Mouse (Mus musculus): ENCODE results near the gene Pde10a.

The Pde10a gene

GRCm38 (mm10) chr17:8769155-8769554 lies 244.0 kb downstream of the Pde10a start:
- no peak for DNase-seq

GRCm38 (mm10) chr17:8773391-8773790 lies 248.2 kb downstream of the Pde10a start:
- peak; percentile 66 for DNase-seq

GRCm38 (mm10) chr17:8774301-8774700 lies 249.1 kb downstream of the Pde10a start:
- no peak for DNase-seq

DNA sequence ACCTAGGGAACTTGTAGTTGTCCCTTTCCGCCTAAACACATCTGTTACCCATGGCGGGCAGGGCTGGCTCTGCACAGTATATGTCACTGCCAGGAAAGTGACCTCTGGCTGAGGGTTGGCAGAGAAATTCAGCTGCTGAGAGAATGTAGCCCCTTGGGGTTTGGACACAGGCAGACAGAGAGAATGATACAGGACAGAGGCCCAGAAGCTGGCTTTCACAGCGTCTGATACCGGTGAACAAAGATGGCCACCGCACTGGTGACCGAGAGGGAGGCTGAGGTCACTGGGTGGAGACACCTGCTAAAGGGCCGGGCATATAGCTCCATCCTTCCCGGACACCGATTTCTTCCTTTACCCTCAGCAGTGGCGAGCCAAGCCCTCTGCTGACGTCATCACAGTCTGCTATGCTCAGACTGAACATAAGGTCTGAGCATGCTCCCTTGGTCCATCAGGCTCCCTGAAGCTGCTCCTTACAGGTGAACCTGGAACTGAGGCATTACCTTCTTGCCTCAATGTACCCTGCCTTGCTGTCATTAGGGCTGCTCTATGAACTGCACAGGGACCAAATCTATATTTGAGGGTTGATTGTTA lies 250.5 kb downstream of the Pde10a start:
- DNase-seq = no peak

DNA sequence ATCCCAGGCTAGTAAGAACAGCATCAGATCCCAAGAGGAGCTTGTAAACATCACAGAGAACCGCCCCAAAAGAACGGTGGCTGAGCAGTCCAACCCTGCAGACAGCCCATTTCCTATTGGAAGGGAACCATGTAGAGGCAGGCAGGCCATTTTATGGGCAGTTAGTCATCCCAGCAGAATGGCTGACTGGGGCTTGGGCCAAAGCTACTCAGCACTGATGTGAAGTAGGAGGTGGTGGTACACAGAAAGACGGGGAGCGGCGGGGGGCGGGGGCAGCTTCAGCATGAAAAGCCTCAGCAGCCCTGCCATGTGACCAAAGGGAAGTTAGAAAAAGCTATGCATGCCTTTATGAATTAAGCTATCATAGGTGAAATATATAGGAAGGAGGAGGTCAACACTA lies 252.5 kb downstream of the Pde10a start:
- DNase-seq = peak; percentile 56

DNA sequence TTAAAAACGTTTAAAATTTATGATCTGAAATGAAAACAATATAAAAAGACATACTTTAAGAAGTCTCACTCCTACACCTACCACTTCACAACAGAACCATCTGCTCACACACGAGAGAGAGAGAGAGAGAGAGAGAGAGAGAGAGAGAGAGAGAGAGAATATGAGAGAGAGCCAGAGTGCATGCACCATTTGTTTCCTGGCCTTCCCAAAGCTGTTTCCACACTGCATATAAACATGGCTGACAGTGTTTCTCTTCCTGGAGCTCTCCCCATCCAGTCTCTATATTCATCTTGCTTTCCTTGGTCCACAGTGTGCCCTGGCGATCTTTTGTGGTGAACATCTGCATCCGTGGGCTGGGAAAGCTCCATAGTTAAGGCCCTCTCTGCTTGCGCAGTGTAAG lies 253.7 kb downstream of the Pde10a start:
- DNase-seq = no peak

DNA sequence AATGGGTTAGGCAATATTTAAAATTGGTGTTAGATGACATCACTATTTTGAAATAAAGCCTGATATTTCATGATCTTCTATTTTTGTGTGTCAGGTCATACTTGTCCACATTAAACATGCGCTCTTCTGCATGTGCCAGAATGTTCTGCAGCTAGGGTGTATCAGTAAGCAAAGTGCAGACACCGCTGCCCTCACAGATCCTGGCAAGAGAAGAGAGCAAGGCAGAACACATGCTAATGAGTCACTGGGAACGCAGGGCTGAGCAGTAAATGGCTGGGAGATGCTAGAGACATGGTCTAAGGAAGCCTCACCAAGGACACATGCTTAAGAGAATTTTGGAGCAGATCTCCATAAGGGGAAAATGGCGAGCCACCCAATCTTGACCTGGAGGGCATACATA lies 255.3 kb downstream of the Pde10a start:
- no peak for DNase-seq

GRCm38 (mm10) chr17:8781040-8781439 lies 255.9 kb downstream of the Pde10a start:
- no peak for DNase-seq

GRCm38 (mm10) chr17:8781576-8781975 lies 256.4 kb downstream of the Pde10a start:
- DNase-seq = no peak

DNA sequence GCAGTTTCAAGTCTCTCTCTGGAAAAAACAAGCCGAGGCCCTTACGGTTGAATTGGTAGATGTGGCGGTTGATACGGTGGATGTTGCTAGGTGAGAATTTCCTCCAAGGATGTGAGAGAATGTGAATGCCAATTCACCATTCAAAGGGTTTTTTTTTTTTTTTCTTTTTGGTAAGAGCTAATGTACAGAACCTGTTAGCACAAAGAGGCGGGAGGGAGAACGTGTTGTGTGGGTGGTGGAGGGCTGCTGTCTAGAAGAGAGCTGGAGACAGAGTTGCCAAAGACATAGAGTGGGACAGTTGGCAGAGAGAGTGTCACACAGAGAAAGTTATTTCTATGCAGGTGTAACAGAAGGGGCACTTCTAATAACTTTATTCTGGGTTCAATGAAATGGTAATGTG lies 260.7 kb downstream of the Pde10a start:
- DNase-seq = peak; percentile 85

DNA sequence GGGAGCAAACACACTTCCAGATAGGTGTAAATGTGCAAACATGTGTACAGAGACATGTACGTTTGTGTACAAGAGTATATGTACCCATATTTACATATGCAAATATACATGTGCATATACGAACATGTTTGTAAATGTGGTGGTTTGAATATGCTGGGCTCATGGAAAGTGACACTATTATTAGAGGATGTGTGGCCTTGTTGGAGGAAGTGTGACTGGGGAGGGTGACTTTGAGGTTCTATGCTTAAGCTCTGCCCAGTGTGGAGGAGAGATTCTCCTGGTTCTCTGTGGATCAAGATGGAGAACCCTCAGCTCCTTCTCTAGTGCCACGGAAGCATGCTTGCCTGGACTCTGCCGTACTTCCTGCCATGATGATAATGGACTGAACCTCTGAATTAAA lies 261.3 kb downstream of the Pde10a start:
- no peak for DNase-seq

GRCm38 (mm10) chr17:8787762-8788161 lies 262.6 kb downstream of the Pde10a start:
- DNase-seq = no peak

DNA sequence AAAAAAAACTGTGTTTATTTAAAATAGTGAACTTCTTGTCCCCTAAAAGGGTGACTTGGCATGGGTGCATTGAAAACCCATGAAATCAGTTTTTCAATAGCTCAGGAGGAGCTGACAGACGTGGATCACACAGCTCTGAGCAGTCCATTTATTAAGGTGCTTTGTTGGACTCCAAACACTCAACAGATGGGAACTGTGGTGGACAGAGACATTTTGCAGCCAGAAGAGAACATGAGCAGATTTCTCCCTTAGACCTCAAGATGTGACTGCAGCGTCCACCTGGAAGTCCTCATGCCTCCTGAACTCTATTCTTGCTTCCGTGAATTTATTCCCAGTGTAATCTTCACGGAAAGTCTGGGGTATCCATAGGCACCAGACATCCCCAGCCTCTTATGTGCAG lies 266.4 kb downstream of the Pde10a start:
- no peak for DNase-seq

- no peak for DNase-seq
Measured at GRCm38 (mm10) chr17:8792611-8793010, 267.4 kb downstream of the Pde10a start.

DNA sequence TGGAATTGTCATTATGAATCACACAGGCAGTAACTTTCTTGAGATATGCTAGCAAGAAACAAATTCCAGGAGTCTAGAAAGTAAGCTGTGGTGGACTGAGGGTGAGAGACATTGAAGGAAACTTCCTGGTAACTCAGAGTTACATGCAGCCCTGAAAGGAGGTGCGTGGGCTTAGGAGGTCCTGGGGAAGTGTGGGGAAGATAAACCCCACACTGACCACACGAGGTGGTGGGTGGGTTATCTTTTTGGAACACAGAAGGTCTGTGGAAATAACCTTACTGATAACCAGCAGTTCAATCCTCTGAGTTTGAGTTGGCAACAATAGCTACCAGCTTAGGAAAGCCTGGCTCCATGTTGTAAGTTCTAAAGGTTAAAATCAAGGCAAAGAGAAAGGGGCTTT lies 272.5 kb downstream of the Pde10a start:
- DNase-seq = no peak

GRCm38 (mm10) chr17:8798531-8799295 lies 273.5 kb downstream of the Pde10a start:
- DNase-seq = no peak

GRCm38 (mm10) chr17:8799296-8799731 lies 274.1 kb downstream of the Pde10a start:
- DNase-seq = no peak

GRCm38 (mm10) chr17:8799914-8800420 lies 274.8 kb downstream of the Pde10a start:
- no peak for DNase-seq

DNA sequence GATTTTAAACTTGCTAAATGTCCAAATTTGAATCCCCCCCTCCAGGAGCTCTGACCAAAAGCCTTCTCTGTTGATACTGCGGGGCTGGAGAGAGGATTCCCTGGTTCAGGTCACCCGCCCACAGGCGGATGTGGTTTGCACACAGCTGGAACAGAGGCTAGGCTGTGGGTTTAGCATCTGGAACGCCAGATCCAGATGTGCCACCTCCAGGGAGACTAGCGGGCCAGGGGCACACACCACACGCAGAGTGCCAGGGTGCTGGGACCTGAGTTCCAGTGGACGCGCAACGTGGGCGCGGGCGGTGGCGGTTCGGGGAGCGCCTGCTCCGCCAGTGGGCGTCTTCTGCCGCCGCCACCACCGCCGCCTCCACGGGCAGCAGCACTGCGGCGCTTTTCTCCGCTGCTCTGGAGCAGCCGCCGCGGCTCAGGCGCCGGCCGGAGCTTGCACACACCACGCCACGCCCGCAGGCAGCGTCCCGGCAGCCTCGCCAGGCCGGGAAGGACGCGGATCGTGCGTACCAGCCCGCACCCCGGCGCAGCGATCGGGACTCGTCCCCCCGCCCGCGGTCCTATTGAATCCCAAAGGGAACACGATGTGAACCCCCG lies 275.4 kb downstream of the Pde10a start:
- DNase-seq = peak; percentile 61

- peak; percentile 80 for DNase-seq
Measured at GRCm38 (mm10) chr17:8801083-8801854, 276.1 kb downstream of the Pde10a start.

DNA sequence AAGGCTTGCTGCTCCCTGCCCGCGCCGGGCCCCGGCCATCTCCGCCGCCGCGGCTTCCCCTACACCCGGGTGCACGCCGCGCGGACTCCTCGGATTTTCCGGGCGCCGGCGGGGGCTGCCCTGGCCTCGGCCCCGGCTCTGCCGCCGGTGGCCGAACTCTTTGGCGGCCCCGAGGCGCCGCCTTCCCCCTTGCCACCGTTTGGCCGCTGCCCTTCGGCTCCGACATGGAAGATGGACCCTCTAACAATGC lies 276.6 kb downstream of the Pde10a start:
- DNase-seq = no peak

DNA sequence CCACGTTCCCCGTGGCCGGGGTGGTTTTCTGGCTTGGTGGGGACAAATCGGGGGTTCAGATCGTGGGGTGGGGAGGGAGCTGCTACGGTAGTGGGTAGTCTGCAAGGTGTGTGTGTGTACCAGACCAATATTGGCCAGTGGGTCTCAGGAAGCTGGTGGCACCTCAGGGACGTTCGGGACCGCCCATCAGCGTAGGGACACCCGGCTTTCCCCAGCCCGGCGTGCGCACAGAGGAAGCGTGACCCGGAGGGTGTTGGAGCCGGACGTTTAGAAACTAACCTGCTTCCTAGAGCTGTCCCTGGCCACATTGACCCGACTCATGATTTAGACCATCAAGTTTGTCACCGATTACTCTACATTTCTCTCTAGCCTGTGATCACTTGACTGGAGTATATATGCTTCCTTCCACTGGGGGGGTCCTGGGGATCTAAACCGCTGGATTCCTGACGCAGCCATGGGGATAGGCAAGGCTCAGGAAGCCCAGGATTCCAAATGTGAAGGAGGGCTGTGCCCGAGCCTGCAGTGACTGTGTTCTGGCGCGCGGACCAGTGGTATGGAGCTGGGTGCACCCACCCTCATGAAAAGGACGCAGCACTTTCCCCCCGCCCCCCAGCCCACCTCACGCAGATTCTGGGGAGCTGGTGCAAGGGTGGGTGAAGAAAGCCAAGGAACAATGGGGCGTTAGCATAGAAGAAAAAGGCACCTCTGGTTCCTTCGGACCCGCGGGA lies 277.2 kb downstream of the Pde10a start:
- no peak for DNase-seq
